Mouse (Mus musculus): ENCODE measurements around the gene Cd82.

DNA sequence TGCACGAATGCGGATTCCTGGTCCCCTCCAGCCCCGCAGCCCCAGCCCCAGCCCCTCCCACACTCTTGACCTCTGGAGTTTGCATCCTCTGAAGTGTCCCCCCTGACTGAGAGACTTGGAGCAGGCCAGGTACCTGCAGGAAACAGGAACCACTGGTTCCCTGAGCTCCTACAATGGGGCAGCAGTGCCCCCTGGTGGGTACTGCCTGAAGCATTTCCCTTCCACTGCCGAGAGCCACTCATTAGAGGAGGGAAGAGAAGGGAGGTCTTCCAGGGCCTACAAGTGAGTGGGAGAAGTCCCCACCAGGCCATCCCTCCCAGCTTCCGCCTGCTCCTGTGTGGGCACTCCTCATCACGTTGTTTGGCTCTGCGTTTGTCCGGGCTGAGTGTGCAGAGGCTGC is 44.5 kb downstream of the Cd82 start:
- no peak for TF ChIP-seq EP300 (IDR thresholded peaks at IDR 0.05; ENCODE audit: low read depth)
- TF ChIP-seq CTCF (IDR thresholded peaks at IDR 0.05; ENCODE audit: low read depth) = peak; percentile 95
